Mouse (Mus musculus) midbrain, postnatal 0 days (tissue): ENCODE results near the gene Acta2. TPM values are rescaled to one million over a fixed set of nuclear protein-coding genes. Genes with fewer than 3 reads are reported as not detected.

Experiments used
- ATAC-seq: fragments of 200-750 bp; cut with Nextera tagmentation; 2 replicates; pipeline ENCODE4 v1.8.0; 2017; ENCODE audit warnings: moderate number of reproducible peaks, mild to moderate bottlenecking, moderate TSS enrichment, moderate library complexity; ENCODE audit not compliant: low FRiP score
- DNase-seq: peaks from one replicate; pipeline ENCODE4 v3.0.0-alpha.2; 2015; ENCODE audit warnings: low spot score
- H3K27ac ChIP-seq: fragments of 300-500 bp; sonication (generic); 2 replicates; pipeline ENCODE4 v1.5.1; 2014; ENCODE audit warnings: low read depth, mild to moderate bottlenecking, low read length, mixed read lengths
- H3K27me3 ChIP-seq: fragments of 300-500 bp; sonication (generic); 2 replicates; pipeline ENCODE4 v1.6.1; 2014; ENCODE audit warnings: low read length, control low read depth, mixed read lengths; ENCODE audit not compliant: insufficient read depth
- H3K36me3 ChIP-seq: fragments of 300-500 bp; sonication (generic); 2 replicates; pipeline ENCODE4 v1.6.1; 2014; ENCODE audit warnings: low read length, control low read depth, mixed read lengths; ENCODE audit not compliant: insufficient read depth
- H3K4me1 ChIP-seq: fragments of 300-500 bp; sonication (generic); 2 replicates; pipeline ENCODE4 v1.6.1; 2014; ENCODE audit warnings: mild to moderate bottlenecking, control low read depth, antibody characterized with exemption, low read length, mixed read lengths; ENCODE audit not compliant: insufficient read depth
- H3K4me2 ChIP-seq: fragments of 300-500 bp; sonication (generic); 2 replicates; pipeline ENCODE4 v1.6.1; 2014; ENCODE audit warnings: low read depth, mild to moderate bottlenecking, low read length, mixed read lengths; ENCODE audit not compliant: poor library complexity, severe bottlenecking
- H3K4me3 ChIP-seq: fragments of 300-500 bp; sonication (generic); 2 replicates; pipeline ENCODE4 v1.5.1; 2014; ENCODE audit warnings: low read depth, mild to moderate bottlenecking, low read length, moderate library complexity
- H3K9ac ChIP-seq: fragments of 300-500 bp; sonication (generic); replicated peaks from 2 replicates; pipeline ENCODE4 v1.6.1; 2014; ENCODE audit warnings: mild to moderate bottlenecking, low read length, moderate library complexity, mixed read lengths; ENCODE audit not compliant: poor library complexity, severe bottlenecking
- H3K9me3 ChIP-seq: fragments of 300-500 bp; sonication (generic); 2 replicates; pipeline ENCODE4 v1.6.1; 2016; ENCODE audit warnings: low read length, control low read depth
- CTCF ChIP-seq: IDR thresholded peaks from 2 replicates; pipeline ENCODE4 v1.5.1; 2016; ENCODE audit warnings: antibody characterized with exemption, mild to moderate bottlenecking
- WGBS: fragments of 180-500 bp; shearing (Covaris S2); extraction: QIAGEN DNeasy Blood & Tissue Kit; methylation state at CpG from one replicate; pipeline ENCODE4 v1.1.7; 2014; 5-methylcytosine and 5-hydroxymethylcytosine counted together
- polyA plus RNA-seq: library from polyadenylated mRNA; unstranded; fragments of >200 nt; fragmentation: Nextera tagmentation; extraction: Ambion mirVana; gene quantifications from 2 replicates; pipeline ENCODE4 v1.2.1, GENCODE M21; 2015
- total RNA-seq: library from RNA; depleted of rRNA; stranded (reverse); fragments of >200 nt; gene quantifications from 2 replicates; pipeline ENCODE4 v1.2.3, GENCODE M21; 2014

The Acta2 gene
- total and polyA plus RNA-seq, 2 experiments from 2014 or later = 3.7 to 9.6 TPM

DNA sequence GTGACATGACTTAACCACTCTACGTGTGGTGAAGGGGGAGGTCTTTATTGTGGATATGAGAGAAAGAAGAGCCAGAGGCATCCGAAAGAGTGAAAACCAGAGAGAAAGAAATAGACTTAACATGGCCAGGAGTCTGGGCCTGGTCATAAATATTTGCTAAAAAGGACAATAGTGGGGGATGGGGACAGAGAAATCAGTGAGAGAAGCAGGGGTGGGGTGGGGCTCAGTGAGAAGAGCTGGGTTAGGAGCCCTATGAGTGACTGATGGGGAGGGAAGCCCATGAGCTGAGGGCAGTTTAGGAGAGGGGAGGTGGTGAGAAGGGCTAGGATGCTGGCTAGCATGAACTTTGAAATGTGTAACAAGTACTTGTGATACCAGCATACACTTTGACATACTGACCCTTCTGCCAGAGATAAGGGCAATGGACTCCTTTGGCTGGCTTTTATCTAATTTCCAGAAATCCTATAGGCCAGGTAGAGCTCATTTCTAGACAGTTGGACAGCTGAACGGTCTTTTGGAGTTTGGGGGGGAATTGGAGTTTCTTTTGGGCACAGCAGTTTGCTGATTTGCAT, 38.1 kb upstream of the Acta2 start:
- no peaks in the 10 kb centered on the region for H3K36me3 ChIP-seq
- WGBS = 73% methylated on average over 3 of the region's 3 CpGs
- peaks cover 10% of the 10 kb centered on the region; the same call in 1 of the 2 replicates for H3K4me1 ChIP-seq
- H3K9ac ChIP-seq = no peak overlapping the region
- no peak overlapping the region for H3K27ac ChIP-seq
- ATAC-seq (no peak), DNase-seq (no peak)
- no peak for TF ChIP-seq CTCF
- H3K4me3 ChIP-seq = no peak overlapping the region
- no peak overlapping the region for H3K4me2 ChIP-seq
- 0 out of 2 replicates have a peak, but pooled peaks cover 7% of the 10 kb centered on the region for H3K27me3 ChIP-seq
- H3K9me3 ChIP-seq = no peaks in the 10 kb centered on the region

- Histone ChIP-seq H3K9ac (no peak overlapping the region), H3K4me1 (peaks cover 10% of the 10 kb centered on the region; the same call in 1 of the 2 replicates), H3K36me3 (no peaks in the 10 kb centered on the region), H3K27me3 (0 out of 2 replicates have a peak, but pooled peaks cover 7% of the 10 kb centered on the region), H3K4me3 (no peak overlapping the region), H3K4me2 (no peak overlapping the region), H3K27ac (no peak overlapping the region), H3K9me3 (no peaks in the 10 kb centered on the region)
- DNase-seq (no peak), ATAC-seq (no peak)
- 80% methylated on average over 2 of the region's 2 CpGs for WGBS
- no peak for TF ChIP-seq CTCF
Observed at GRCm38 (mm10) chr19:34292701-34293100, 37.3 kb upstream of the Acta2 start.

DNA sequence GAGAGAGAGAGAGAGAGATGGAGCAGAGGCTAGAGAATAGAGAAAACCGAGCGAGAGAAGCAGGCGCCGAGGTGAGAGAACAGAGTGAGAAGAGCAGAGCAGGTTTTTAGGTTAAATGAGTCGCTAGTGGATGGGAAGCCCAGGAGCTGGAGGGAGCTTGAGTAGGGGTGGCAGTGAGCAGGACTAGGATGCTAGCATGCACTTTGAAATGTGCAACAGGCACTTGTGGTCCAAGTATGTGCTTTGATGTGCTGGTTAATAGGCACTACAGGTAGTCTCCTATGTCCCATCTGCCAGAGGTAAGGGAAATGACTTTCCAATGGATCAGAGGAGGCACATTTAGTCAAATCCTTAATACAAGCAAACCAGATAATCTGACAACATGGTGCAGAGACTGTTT, 36.6 kb upstream of the Acta2 start:
- H3K9ac ChIP-seq = no peak overlapping the region
- no peak overlapping the region for H3K4me2 ChIP-seq
- H3K9me3 ChIP-seq = no peaks in the 10 kb centered on the region
- DNase-seq (no peak), ATAC-seq (no peak)
- TF ChIP-seq CTCF = no peak
- no peaks in the 10 kb centered on the region for H3K36me3 ChIP-seq
- H3K27ac ChIP-seq = no peak overlapping the region
- 84% methylated on average over 5 of the region's 5 CpGs for WGBS
- peaks cover 10% of the 10 kb centered on the region; the same call in 1 of the 2 replicates for H3K4me1 ChIP-seq
- no peak overlapping the region for H3K4me3 ChIP-seq
- H3K27me3 ChIP-seq = 0 out of 2 replicates have a peak, but pooled peaks cover 7% of the 10 kb centered on the region

DNA sequence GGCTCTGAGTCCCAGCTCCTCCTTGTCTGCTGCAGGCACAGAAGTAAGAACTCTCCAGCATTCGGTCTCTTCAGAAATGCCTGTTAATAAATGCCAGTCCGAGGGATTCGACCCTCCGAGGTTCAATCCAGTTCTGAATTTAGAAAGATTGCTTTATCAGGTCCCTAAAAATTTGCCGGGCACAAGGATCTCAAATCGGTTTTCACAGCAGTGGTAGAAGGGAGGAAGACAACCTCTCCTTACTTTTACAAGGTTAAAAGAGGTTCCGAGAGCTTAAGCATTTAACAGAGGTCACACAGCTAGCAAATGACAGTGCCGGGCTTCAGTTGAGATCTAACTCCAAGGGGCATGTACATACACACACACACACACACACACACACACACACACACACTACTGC, 36.0 kb upstream of the Acta2 start:
- H3K27me3 ChIP-seq = 0 out of 2 replicates have a peak, but pooled peaks cover 7% of the 10 kb centered on the region
- no peaks in the 10 kb centered on the region for H3K9me3 ChIP-seq
- DNase-seq (no peak), ATAC-seq (no peak)
- H3K36me3 ChIP-seq = no peaks in the 10 kb centered on the region
- H3K27ac ChIP-seq = no peak overlapping the region
- H3K9ac ChIP-seq = no peak overlapping the region
- H3K4me1 ChIP-seq = peaks cover 10% of the 10 kb centered on the region; the same call in 1 of the 2 replicates
- no peak for TF ChIP-seq CTCF
- H3K4me2 ChIP-seq = peak overlapping the region; percentile 88
- WGBS = 68% methylated on average over 8 of the region's 8 CpGs
- no peak overlapping the region for H3K4me3 ChIP-seq

DNA sequence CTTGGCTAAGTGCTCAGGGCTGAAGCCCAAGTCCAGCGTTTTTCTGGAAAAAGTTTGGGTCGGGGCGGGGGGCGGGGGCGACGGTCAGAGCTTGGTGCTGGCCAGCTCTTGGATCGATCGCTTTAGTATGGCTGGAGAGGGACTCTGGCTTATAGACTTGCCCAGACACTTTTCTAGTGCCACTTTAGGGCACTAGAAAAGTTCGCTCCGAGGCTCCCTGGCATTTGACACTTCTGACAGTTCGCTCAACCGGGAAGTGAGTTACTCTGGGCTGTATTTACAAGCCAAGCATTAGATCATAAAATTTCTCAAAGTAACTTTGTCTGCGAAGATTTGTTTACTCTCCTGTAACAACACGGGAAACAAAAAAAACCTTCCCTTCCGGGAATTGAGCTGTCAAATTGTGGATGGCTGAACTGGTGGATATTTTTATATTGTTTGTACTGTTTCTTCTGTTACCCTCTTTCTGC, 35.5 kb upstream of the Acta2 start:
- Histone ChIP-seq H3K36me3 (no peaks in the 10 kb centered on the region), H3K27me3 (0 out of 2 replicates have a peak, but pooled peaks cover 7% of the 10 kb centered on the region), H3K4me2 (peak overlapping the region; percentile 88), H3K9ac (no peak overlapping the region; the same call in 1 of the 2 replicates), H3K4me1 (peaks cover 10% of the 10 kb centered on the region; the same call in 1 of the 2 replicates), H3K27ac (no peak overlapping the region), H3K4me3 (peak overlapping the region; percentile 39), H3K9me3 (no peaks in the 10 kb centered on the region)
- 19% methylated on average over 15 of the region's 15 CpGs for WGBS
- DNase-seq (no peak), ATAC-seq (peak; percentile 24; the same call in 1 of the 2 replicates)
- TF ChIP-seq CTCF = no peak
